Mouse (Mus musculus): Measurements from ENCODE around the gene Mta2. TPM values are rescaled to one million over a fixed set of nuclear protein-coding genes. Genes with fewer than 3 reads are reported as not detected.

Gene Mta2
- total and polyA plus RNA-seq, 3 experiments, result 116 to 171 (median 167) TPM

- Histone ChIP-seq H3K36me3 (ENCODE audit: control insufficient read depth in 1 of 2, insufficient read depth in 2 of 2, low read length in 2 of 2) (peaks cover 0 to 30% of the 10 kb centered on the region in 2 experiments; a peak in 2 of 4 replicates), H3K4me3 (ENCODE audit: control insufficient read depth in 1 of 2, insufficient read depth in 1 of 2, low read depth in 2 of 2, low read length in 2 of 2) (no peak overlapping the region), H3K9me3 (replicated peaks; ENCODE audit: insufficient read depth, low read length) (no peaks in the 10 kb centered on the region), H3K27me3 (ENCODE audit: control insufficient read depth in 1 of 2, insufficient read depth in 2 of 2, low read length in 2 of 2) (no peaks in the 10 kb centered on the region), H3K4me1 (ENCODE audit: control insufficient read depth in 1 of 2, insufficient read depth in 2 of 2, low read length in 2 of 2) (no peaks in the 10 kb centered on the region), H3K27ac (ENCODE audit: control insufficient read depth, low read depth, low read length) (no peak overlapping the region), H3K79me2 (ENCODE audit: control insufficient read depth, insufficient read depth, low read length, poor library complexity) (no peaks in the 10 kb centered on the region), H3K9ac (ENCODE audit: control insufficient read depth, low read depth, low read length, poor library complexity, severe bottlenecking) (no peak overlapping the region)
- TF ChIP-seq E2F4 (IDR thresholded peaks at IDR 0.05; ENCODE audit: borderline replicate concordance, low read depth, low read length) (no peak), ELF1 (IDR thresholded peaks at IDR 0.05; ENCODE audit: low read depth, low read length) (no peak), TCF12 (IDR thresholded peaks at IDR 0.05; ENCODE audit: low read depth, low read length) (no peak), UBTF (IDR thresholded peaks at IDR 0.05; ENCODE audit: borderline replicate concordance, insufficient read depth, low read depth, low read length) (no peak), KAT2A (conservative IDR thresholded peaks at IDR 0.05; ENCODE audit: low read depth, low read length) (no peak), USF1 (IDR thresholded peaks at IDR 0.05; ENCODE audit: low read depth, low read length) (no peak), SIN3A (IDR thresholded peaks at IDR 0.05; ENCODE audit: low read length) (no peak), ZMIZ1 (IDR thresholded peaks at IDR 0.05; ENCODE audit: low read depth, low read length) (no peak), ZC3H11A (IDR thresholded peaks at IDR 0.05; ENCODE audit: low read depth, low read length) (no peak), ZNF384 (IDR thresholded peaks at IDR 0.05; ENCODE audit: low read depth, low read length) (no peak), NRF1 (IDR thresholded peaks at IDR 0.05; ENCODE audit: insufficient read depth, low read depth, low read length, poor library complexity, severe bottlenecking) (no peak), MAZ (IDR thresholded peaks at IDR 0.05; ENCODE audit: low read depth, low read length) (no peak)
- DNase-seq (ENCODE audit: low read depth, low spot score), result no peak
Measured at GRCm38 (mm10) chr19:8911810-8912209, 29.9 kb upstream of the Mta2 start.

GRCm38 (mm10) chr19:8914212-8914611 lies 27.5 kb upstream of the Mta2 start:
- no peak overlapping the region for H3K27ac ChIP-seq (ENCODE audit: control insufficient read depth, low read depth, low read length)
- H3K79me2 ChIP-seq (ENCODE audit: control insufficient read depth, insufficient read depth, low read length, poor library complexity), result no peaks in the 10 kb centered on the region

More at GRCm38 (mm10) chr19:8914212-8914611, 27.5 kb upstream of the Mta2 start:
- H3K27me3 ChIP-seq (ENCODE audit: control insufficient read depth in 1 of 2, insufficient read depth in 2 of 2, low read length in 2 of 2), result no peaks in the 10 kb centered on the region
- no peak overlapping the region for H3K4me3 ChIP-seq (ENCODE audit: control insufficient read depth in 1 of 2, insufficient read depth in 1 of 2, low read depth in 2 of 2, low read length in 2 of 2)
- H3K9ac ChIP-seq (ENCODE audit: control insufficient read depth, low read depth, low read length, poor library complexity, severe bottlenecking), result no peak overlapping the region
- H3K36me3 ChIP-seq (ENCODE audit: control insufficient read depth in 1 of 2, insufficient read depth in 2 of 2, low read length in 2 of 2), result peaks cover 0 to 21% of the 10 kb centered on the region in 2 experiments; a peak in 3 of 4 replicates
- TF ChIP-seq MAZ (IDR thresholded peaks at IDR 0.05; ENCODE audit: low read depth, low read length) (no peak), MXI1 (IDR thresholded peaks at IDR 0.05; ENCODE audit: low read depth, low read length) (no peak), CHD1 (IDR thresholded peaks at IDR 0.05; ENCODE audit: low read depth, low read length) (no peak), NRF1 (IDR thresholded peaks at IDR 0.05; ENCODE audit: insufficient read depth, low read depth, low read length, poor library complexity, severe bottlenecking) (no peak), UBTF (IDR thresholded peaks at IDR 0.05; ENCODE audit: borderline replicate concordance, insufficient read depth, low read depth, low read length) (no peak), MYC (IDR thresholded peaks at IDR 0.05; ENCODE audit: low read depth, low read length) (no peak), ETS1 (IDR thresholded peaks at IDR 0.05; ENCODE audit: low read depth, low read length) (no peak)
- H3K9me3 ChIP-seq (replicated peaks; ENCODE audit: insufficient read depth, low read length), result no peaks in the 10 kb centered on the region
- no peaks in the 10 kb centered on the region for H3K4me1 ChIP-seq (ENCODE audit: control insufficient read depth in 1 of 2, insufficient read depth in 2 of 2, low read length in 2 of 2)
- DNase-seq (ENCODE audit: low read depth, low spot score), result no peak
